Mouse (Mus musculus) left cerebral cortex, postnatal 10 days (tissue): Measurements from ENCODE around the gene Tes. TPM values are rescaled to one million over a fixed set of nuclear protein-coding genes. Genes with fewer than 3 reads are reported as not detected.

ENCODE experiments used
- DNase-seq, 2 experiments: peaks; one replicate each; pipeline ENCODE4 v3.0.0; 2021 to 2022; ENCODE audit warnings: low spot score in 2 of 2, mixed read lengths in 1 of 2; ENCODE audit errors: extremely low spot score in 1 of 2
- intact Hi-C: fragments of 180-260 bp; cut with DNase I; formaldehyde crosslinking; loops from one replicate; pipeline ENCODE4 v1.15.1; 2025
- total RNA-seq, 2 experiments: library from RNA; stranded (reverse); gene quantifications; 2 replicates each; pipeline ENCODE4 v1.2.3; 2021

Tes gene
- total RNA-seq, 2 experiments from 2014 or later, result 7.0 to 8.2 TPM

DNA sequence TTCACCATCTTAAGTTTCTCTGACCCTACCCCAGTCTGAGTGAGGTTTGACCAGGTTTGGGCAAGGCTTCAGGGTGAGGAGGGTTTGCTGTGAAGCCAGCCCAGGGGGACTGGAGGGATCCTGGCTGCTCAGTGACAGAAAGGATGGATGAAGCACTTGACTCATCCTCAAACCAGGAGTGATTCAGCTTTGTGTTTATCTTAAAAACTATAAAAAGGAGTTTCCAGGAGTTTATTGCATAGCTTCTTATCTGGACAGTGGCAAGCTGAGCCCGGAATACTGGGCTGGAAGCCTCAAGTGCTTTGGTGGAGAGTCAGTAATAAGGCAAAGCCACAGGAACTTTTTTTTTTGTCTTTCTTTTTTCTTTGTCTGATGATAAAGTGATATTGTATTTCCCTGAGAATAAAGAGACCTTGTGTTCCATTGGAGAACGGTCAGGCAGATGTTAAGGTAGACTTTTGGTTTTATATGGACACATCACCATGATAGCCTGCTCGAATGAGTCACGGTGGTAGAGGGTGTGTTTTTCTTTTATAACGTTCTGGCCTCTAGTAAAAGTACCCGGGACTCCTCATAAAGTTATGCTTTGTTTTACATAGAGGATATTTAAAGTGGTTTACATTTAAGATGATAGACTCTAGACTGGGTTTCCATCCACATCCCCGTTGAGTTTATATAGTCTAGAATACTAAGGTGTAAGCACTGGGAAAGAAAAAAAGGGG is 8.0 kb downstream of the Tes start:
- intact Hi-C loops, result no loop called here
- DNase-seq, result no peak

- no peak for DNase-seq
- intact Hi-C loops, result no loop called here
These were observed 12.3 kb downstream of the Tes start for GRCm38 (mm10) chr6:17077270-17077669.

DNA sequence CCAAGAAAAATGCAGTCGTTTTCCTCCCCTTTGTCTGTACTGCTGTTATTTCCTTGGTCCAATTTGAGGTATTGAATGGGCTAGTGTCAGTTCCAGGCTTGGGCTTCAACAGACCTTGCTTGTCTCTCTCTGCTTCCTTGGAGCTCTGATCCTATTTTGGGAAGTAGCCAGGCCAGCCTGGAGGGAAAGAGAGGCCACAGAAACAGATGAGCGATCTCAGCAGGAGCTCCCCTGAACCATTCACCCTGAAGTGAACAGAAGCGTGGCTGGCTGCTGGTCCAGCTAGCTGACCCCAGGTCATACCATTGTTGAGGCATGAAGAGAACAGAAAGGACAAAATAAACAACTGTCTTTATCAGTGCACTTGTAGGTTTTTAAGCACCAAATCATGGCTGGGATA is 12.8 kb downstream of the Tes start:
- peak in 1 of 2 experiments; percentile 4 for DNase-seq
- intact Hi-C loops, result no loop called here

- no peak for DNase-seq
- intact Hi-C loops, result no loop called here
These were observed 14.4 kb downstream of the Tes start for GRCm38 (mm10) chr6:17079304-17079703.

- no peak for DNase-seq
- intact Hi-C loops, result no loop called here
These were observed 14.9 kb downstream of the Tes start for GRCm38 (mm10) chr6:17079826-17080225.

DNA sequence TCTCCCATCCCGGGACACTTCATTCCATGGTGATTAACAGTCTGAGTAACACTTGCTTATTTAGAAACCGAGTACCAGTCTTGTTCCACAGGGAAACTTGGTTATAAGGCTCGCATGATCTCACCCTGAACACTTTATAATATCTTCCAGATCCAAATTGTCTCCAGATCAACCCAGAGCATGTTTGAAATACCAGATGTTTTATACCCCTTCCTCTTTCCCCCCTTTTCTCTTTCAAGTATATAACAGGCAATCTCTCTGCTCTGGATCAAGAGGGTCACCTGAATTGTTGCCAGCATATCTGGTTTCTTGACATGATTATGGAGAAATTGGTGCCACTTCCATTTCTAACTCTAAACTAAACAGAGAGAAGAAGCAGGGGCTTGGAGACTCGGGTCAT is 17.3 kb downstream of the Tes start:
- intact Hi-C loops, result no loop called here
- DNase-seq, result no peak

- intact Hi-C loops, result no loop called here
- DNase-seq, result no peak
These were observed 17.9 kb downstream of the Tes start for GRCm38 (mm10) chr6:17082800-17083199.

DNA sequence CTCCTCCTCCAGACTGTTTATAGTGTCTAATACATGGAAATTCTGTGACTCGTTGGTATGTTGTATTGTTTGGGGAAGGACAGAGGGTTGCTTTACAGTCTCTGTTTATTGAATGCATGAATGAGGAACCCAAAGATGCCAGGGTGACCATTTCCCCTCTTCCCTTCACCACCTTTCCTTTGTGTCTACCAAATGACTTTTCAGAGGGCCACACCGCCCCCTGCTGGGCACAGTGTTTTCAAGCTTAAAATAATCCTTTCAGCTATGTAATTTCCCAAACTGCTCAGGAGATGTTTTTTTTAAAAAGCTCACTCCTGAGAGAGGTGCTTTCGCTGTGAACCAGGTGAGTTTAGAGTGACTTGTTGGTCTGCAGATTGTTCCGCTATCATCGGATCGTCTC is 22.5 kb downstream of the Tes start:
- intact Hi-C loops, result loop anchor here (5.0 kb wide), 1 partner anchor 60 kb away; no protein-coding TSS in a partner anchor
- DNase-seq, result peak in 1 of 2 experiments; percentile 65

GRCm38 (mm10) chr6:17097301-17097700 is 32.4 kb downstream of the Tes start:
- DNase-seq, result no peak

DNA sequence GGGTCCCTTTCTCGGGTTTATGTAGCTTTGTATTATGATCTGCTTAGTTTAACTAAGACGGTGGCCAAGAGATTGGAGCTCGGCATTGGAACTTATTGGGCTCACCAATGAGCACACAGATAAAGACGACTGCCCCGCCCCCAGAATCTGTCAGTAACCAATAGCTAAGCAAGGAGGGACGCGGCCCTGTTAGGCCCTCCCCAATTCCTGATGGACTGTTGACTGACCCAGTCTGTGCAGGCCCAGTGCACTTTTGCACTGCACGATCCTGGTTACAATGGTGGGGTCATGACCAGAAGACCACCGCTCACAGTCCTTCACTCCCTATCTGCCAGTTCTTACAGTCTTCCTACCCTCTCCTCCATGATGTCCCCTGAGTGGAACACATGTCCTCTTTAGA is 33.6 kb downstream of the Tes start:
- DNase-seq, result no peak
- intact Hi-C loops, result no loop called here

More at GRCm38 (mm10) chr6:17097301-17097700, 32.4 kb downstream of the Tes start:
- intact Hi-C loops, result no loop called here

- no peak for DNase-seq
- intact Hi-C loops, result no loop called here
These were observed 34.7 kb downstream of the Tes start for GRCm38 (mm10) chr6:17099477-17100130.

- intact Hi-C loops, result loop anchor here (1.0 to 5.0 kb wide), 2 partner anchors 254 to 482 kb away; no protein-coding TSS in a partner anchor
- DNase-seq, result peak in 1 of 2 experiments; percentile 67
These were observed 40.8 kb downstream of the Tes start for GRCm38 (mm10) chr6:17105714-17106113.

- no peak for DNase-seq
- intact Hi-C loops, result loop anchor here (5.0 kb wide), 1 partner anchor 481 kb away; no protein-coding TSS in a partner anchor
These were observed 41.5 kb downstream of the Tes start for GRCm38 (mm10) chr6:17106493-17106892.

DNA sequence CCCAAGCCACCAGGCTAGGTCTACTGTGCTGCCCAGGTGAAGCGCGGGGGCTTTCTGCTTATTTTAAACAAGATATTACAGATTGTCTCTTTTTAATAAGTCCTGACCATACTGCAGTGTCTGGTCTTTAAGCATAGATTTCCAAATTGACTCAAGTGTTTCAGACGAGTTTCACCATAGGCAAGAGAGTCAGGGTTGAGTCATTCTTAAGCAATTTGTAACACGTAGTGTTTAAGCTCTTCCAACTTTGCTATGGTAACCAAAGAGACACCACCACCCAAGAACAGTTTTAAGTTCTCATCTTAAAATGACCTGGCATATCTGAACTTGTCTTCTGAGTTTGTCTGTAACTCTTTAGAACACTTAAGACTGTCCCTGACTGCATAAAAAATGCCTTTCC is 44.3 kb downstream of the Tes start:
- intact Hi-C loops, result loop anchor here (5.0 kb wide), 1 partner anchor 478 kb away; no protein-coding TSS in a partner anchor
- DNase-seq, result no peak

- no peak for DNase-seq
These were observed 45.7 kb downstream of the Tes start for GRCm38 (mm10) chr6:17110564-17111100.

DNA sequence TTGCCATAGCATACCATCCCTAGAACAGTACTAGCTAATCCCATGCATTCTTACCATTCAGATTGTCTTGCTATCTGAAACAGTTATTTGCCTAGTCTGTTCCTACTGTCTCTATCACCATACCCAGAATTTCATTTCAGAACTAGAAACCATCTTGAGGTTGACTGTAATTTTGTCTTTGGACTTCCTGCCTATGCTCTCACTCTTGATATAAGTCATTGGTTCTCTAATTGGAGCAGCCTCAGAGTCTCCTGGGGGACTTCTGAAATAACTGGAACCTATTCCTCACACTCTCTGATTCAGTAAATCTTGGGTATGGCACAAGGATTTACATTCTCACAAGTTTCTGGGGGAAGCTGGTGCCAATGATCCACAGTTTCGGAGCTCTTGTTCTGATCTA is 47.1 kb downstream of the Tes start:
- intact Hi-C loops, result loop anchor here (5.0 to 10.0 kb wide), 2 partner anchors 195 to 353 kb away; partner anchors contain the start of genes Cav1 and Met
- no peak for DNase-seq

More at GRCm38 (mm10) chr6:17110564-17111100, 45.7 kb downstream of the Tes start:
- intact Hi-C loops, result loop anchor here (5.0 to 10.0 kb wide), 2 partner anchors 197 to 354 kb away; partner anchors contain the start of genes Cav1 and Met

DNA sequence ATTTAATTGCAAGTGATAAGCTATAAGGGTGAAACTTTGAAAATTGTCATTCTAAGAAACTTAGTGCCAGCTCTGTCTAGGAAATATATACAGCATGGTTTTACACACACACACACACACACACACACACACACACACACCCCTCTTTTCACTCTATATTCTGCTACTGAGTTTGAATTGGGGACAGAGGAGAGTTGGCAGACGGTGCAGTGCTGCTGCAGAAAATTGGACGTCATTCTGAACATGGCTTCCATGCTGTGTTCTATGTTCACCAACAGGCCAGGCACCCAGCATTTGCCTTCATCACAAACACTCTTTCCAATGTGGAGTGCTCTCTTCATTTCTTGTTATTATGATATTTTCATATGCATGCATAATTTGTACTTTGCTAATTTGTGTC is 48.0 kb downstream of the Tes start:
- no peak for DNase-seq
- intact Hi-C loops, result loop anchor here (5.0 to 10.0 kb wide), 2 partner anchors 194 to 352 kb away; partner anchors contain the start of genes Cav1 and Met

DNA sequence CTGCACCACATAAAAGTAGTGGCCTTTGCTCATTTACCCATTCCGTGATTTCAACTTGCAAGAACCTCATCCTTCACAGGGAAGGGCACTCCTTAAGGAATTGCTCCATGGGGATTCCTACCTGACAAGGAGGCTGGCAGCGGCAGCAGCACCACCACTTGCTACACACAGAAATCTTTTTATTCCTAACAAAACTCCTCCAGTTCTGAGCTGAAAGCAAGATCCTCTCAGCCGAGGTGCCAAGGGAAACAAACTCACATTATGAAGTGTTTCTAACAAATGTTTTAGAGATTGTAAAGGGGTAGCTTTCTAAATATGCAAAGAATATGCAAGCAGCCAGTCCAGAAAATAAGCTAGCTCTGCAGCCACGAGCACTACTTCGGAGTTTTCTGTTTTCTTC is 49.6 kb downstream of the Tes start:
- DNase-seq, result no peak
- intact Hi-C loops, result loop anchor here (5.0 to 10.0 kb wide), 2 partner anchors 193 to 350 kb away; partner anchors contain the start of genes Cav1 and Met

DNA sequence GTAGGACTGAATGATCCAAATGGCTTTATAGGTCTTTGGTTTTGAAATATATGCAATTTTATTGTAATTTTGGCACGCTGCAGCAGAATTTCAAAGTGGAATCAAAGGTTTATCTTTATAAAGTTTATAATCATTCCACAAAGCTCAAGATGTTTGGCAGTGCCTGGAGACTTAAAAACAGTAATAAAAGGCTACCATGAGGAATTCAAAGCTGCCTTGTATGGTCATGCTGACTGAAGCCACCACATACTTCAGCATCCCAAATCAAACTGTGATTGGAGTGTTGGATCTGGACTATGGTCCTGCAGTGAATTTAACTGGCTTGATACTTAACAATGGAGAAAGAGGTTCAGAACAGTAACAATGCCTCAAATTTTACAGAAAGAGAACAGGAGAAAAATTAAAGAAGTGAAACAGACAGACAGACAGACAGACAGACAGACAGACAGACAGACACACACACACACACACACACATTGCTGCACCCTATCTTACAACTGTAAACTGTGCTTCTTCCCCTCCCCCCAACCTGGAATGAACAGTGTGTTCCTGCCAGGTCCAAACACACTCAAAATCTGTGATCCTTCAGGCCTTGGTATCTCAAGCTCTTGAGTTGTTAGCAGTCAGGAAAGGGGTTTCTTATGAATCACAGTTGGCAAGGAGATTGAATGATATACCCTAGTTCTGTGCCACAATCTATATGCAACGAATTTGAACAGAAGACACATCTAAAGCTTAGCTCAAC is 50.3 kb downstream of the Tes start:
- intact Hi-C loops, result loop anchor here (10.0 kb wide), 1 partner anchor 350 kb away; the partner anchor contains the start of gene Met
- no peak for DNase-seq
